Mouse (Mus musculus): Measurements from ENCODE around the gene Acpp. TPM values are rescaled to one million over a fixed set of nuclear protein-coding genes. Genes with fewer than 3 reads are reported as not detected.

Gene Acpp
- total RNA-seq, 2 experiments from 2014 or later: 0.28 to 0.34 TPM

GRCm38 (mm10) chr9:104240146-104240545 lies 97.4 kb downstream of the Acpp start:
- no peak for TF ChIP-seq CTCF (IDR thresholded peaks at IDR 0.05)
- no peak overlapping the region for H3K4me3 ChIP-seq
- H3K27ac ChIP-seq: no peak overlapping the region
- intact Hi-C loops (cut with DNase I): no loop called here
- no peak for DNase-seq (ENCODE audit: extremely low spot score in 1 of 2, low spot score in 2 of 2)

- intact Hi-C loops (cut with DNase I): no loop called here
These were observed 98.5 kb downstream of the Acpp start for GRCm38 (mm10) chr9:104239076-104239475.

More at GRCm38 (mm10) chr9:104239076-104239475, 98.5 kb downstream of the Acpp start:
- no peak overlapping the region for H3K4me3 ChIP-seq
- no peak for DNase-seq (ENCODE audit: extremely low spot score in 1 of 2, low spot score in 2 of 2)
- TF ChIP-seq CTCF (IDR thresholded peaks at IDR 0.05): no peak
- no peak overlapping the region for H3K27ac ChIP-seq

Other genes starting within 250 kb of the Acpp start
- under 1 TPM in 1 of 2 experiments, not detected in 1; 0.20 TPM for gene Ackr4, start 210.8 kb downstream of the Acpp start, total RNA-seq (2021)
- 10 to 100 TPM; 73.4 to 76.2 TPM for gene Dnajc13, start 74.8 kb downstream of the Acpp start, total RNA-seq (2021)
- 10 to 100 TPM; 72.3 to 73.6 TPM for gene Cpne4, start 209.5 kb upstream of the Acpp start, total RNA-seq (2021)

Measured in left cerebral cortex, adult 2 months (tissue).